Mouse (Mus musculus) brown adipose tissue, adult 24 weeks (tissue): ENCODE data around the gene Abhd12b. TPM values are rescaled to one million over a fixed set of nuclear protein-coding genes. Genes with fewer than 3 reads are reported as not detected.

ENCODE experiments used
- polyA plus RNA-seq: library from polyadenylated mRNA; stranded (reverse); fragments of >200 nt; gene quantifications from 2 replicates; pipeline ENCODE4 v1.2.4, GENCODE M21; 2012; ENCODE audit not compliant: missing spikeins, insufficient read depth, insufficient read length

The Abhd12b gene
- polyA plus RNA-seq, 1 experiment, result not detected

Other genes starting within 250 kb of the Abhd12b start
- gene Sav1, start 167.1 kb upstream of the Abhd12b start, polyA plus RNA-seq, result 31.9 and 47.5 TPM in 2 replicates
- gene Nin, start 40.4 kb upstream of the Abhd12b start, polyA plus RNA-seq, result 3.2 and 5.2 TPM in 2 replicates
- gene Pygl, start 77.3 kb downstream of the Abhd12b start, polyA plus RNA-seq, result 660 and 992 TPM in 2 replicates
- not detected in 2 replicates for gene Trim9, start 193.5 kb downstream of the Abhd12b start, polyA plus RNA-seq